Mouse (Mus musculus) midbrain, embryonic 14.5 days (tissue): ENCODE results near the gene Prss23. TPM values are rescaled to one million over a fixed set of nuclear protein-coding genes. Genes with fewer than 3 reads are reported as not detected.

Source experiments
- ATAC-seq: fragments of 200-750 bp; cut with Nextera tagmentation; 2 replicates; pipeline ENCODE4 v1.8.0; 2017; ENCODE audit warnings: moderate number of reproducible peaks, moderate library complexity; ENCODE audit not compliant: low FRiP score, low TSS enrichment
- DNase-seq: peaks from one replicate; pipeline ENCODE4 v3.0.0-alpha.2; 2015
- H3K27ac ChIP-seq: fragments of 300-500 bp; sonication (generic); replicated peaks from 2 replicates; pipeline ENCODE4 v1.5.1; 2014; ENCODE audit warnings: mild to moderate bottlenecking, low read depth, low read length, moderate library complexity
- H3K27me3 ChIP-seq: fragments of 300-500 bp; sonication (generic); 2 replicates; pipeline ENCODE4 v1.6.1; 2014; ENCODE audit warnings: low read length, control low read depth, mixed read lengths; ENCODE audit not compliant: control insufficient read depth, insufficient read depth
- H3K36me3 ChIP-seq: fragments of 300-500 bp; sonication (generic); 2 replicates; pipeline ENCODE4 v1.6.1; 2014; ENCODE audit warnings: low read length, control low read depth; ENCODE audit not compliant: control insufficient read depth, insufficient read depth
- H3K4me1 ChIP-seq: fragments of 300-500 bp; sonication (generic); 2 replicates; pipeline ENCODE4 v1.6.1; 2014; ENCODE audit warnings: mild to moderate bottlenecking, antibody characterized with exemption, low read length, control low read depth; ENCODE audit not compliant: control insufficient read depth, insufficient read depth
- H3K4me2 ChIP-seq: fragments of 300-500 bp; sonication (generic); 2 replicates; pipeline ENCODE4 v1.6.1; 2014; ENCODE audit warnings: mild to moderate bottlenecking, low read length, moderate library complexity
- H3K4me3 ChIP-seq: fragments of 300-500 bp; sonication (generic); replicated peaks from 2 replicates; pipeline ENCODE4 v1.5.1; 2014; ENCODE audit warnings: low read depth, low read length
- H3K9ac ChIP-seq: fragments of 300-500 bp; sonication (generic); replicated peaks from 2 replicates; pipeline ENCODE4 v1.6.1; 2014; ENCODE audit warnings: mild to moderate bottlenecking, low read length, moderate library complexity
- H3K9me3 ChIP-seq: fragments of 300-500 bp; sonication (generic); 2 replicates; pipeline ENCODE4 v1.6.1; 2016; ENCODE audit warnings: low read length, control low read depth, mixed read lengths; ENCODE audit not compliant: control insufficient read depth
- WGBS: fragments of 180-500 bp; shearing (Covaris S2); extraction: QIAGEN DNeasy Blood & Tissue Kit; methylation state at CpG from one replicate; pipeline ENCODE4 v1.1.7; 2014; 5-methylcytosine and 5-hydroxymethylcytosine counted together
- polyA plus RNA-seq: library from polyadenylated mRNA; unstranded; fragments of >200 nt; fragmentation: Nextera tagmentation; extraction: Ambion mirVana; gene quantifications from 2 replicates; pipeline ENCODE4 v1.2.1, GENCODE M21; 2014

Gene Prss23
- 6.5 and 12.3 TPM in 2 replicates for polyA plus RNA-seq

GRCm38 (mm10) chr7:89526731-89527429 is at the start of gene Prss23:
Gene Prss23 (minus strand): TSS chr7:89527187.
- no peak within 1 kb of the TSS for H3K4me2 ChIP-seq
- no peaks in the 10 kb centered on the region for H3K4me1 ChIP-seq
- H3K27ac ChIP-seq, result no peak within 1 kb of the TSS
- H3K27me3 ChIP-seq, result no peaks in the 10 kb centered on the region
- H3K9me3 ChIP-seq, result no peaks in the 10 kb centered on the region
- no peak within 1 kb of the TSS for H3K9ac ChIP-seq
- DNase-seq (no peak), ATAC-seq (no peak)
- H3K36me3 ChIP-seq, result no peaks in the 10 kb centered on the region
- WGBS, result 78% methylated on average over 16 of the region's 16 CpGs
- no peak within 1 kb of the TSS for H3K4me3 ChIP-seq

- no peak overlapping the region for H3K9ac ChIP-seq
- no peak overlapping the region for H3K27ac ChIP-seq
- ATAC-seq (no peak), DNase-seq (no peak)
- no peaks in the 10 kb centered on the region for H3K36me3 ChIP-seq
- no peak overlapping the region for H3K4me2 ChIP-seq
- no peak overlapping the region for H3K4me3 ChIP-seq
- H3K9me3 ChIP-seq, result no peaks in the 10 kb centered on the region
- H3K27me3 ChIP-seq, result no peaks in the 10 kb centered on the region
- no peaks in the 10 kb centered on the region for H3K4me1 ChIP-seq
- 99% methylated on average over 3 of the region's 3 CpGs for WGBS
Measured at GRCm38 (mm10) chr7:89576127-89576526, 49.1 kb upstream of the Prss23 start.

GRCm38 (mm10) chr7:89564569-89564968 is 37.6 kb upstream of the Prss23 start:
- Histone ChIP-seq H3K9ac (no peak overlapping the region), H3K4me2 (no peak overlapping the region), H3K27ac (no peak overlapping the region), H3K4me1 (no peaks in the 10 kb centered on the region), H3K36me3 (no peaks in the 10 kb centered on the region), H3K9me3 (no peaks in the 10 kb centered on the region), H3K4me3 (no peak overlapping the region), H3K27me3 (no peaks in the 10 kb centered on the region)
- ATAC-seq (no peak), DNase-seq (no peak)
- 98% methylated on average over 2 of the region's 2 CpGs for WGBS

- no peak overlapping the region for H3K27ac ChIP-seq
- no peaks in the 10 kb centered on the region for H3K9me3 ChIP-seq
- H3K36me3 ChIP-seq, result no peaks in the 10 kb centered on the region
- no peak for ATAC-seq
- H3K27me3 ChIP-seq, result no peaks in the 10 kb centered on the region
- H3K4me2 ChIP-seq, result no peak overlapping the region
- DNase-seq, result no peak
- H3K4me1 ChIP-seq, result no peaks in the 10 kb centered on the region
- H3K4me3 ChIP-seq, result no peak overlapping the region
- WGBS, result 94% methylated on average over 2 of the region's 2 CpGs
- H3K9ac ChIP-seq, result no peak overlapping the region
Measured at GRCm38 (mm10) chr7:89563501-89563900, 36.5 kb upstream of the Prss23 start.

GRCm38 (mm10) chr7:89562140-89562539 is 35.2 kb upstream of the Prss23 start:
- DNase-seq (no peak), ATAC-seq (no peak)
- no peaks in the 10 kb centered on the region for H3K27me3 ChIP-seq
- H3K9ac ChIP-seq, result no peak overlapping the region
- no peaks in the 10 kb centered on the region; the same call in 1 of the 2 replicates for H3K4me1 ChIP-seq
- no peaks in the 10 kb centered on the region for H3K36me3 ChIP-seq
- H3K27ac ChIP-seq, result no peak overlapping the region
- no peaks in the 10 kb centered on the region for H3K9me3 ChIP-seq
- no peak overlapping the region for H3K4me2 ChIP-seq
- WGBS, result 75% methylated on average over 2 of the region's 2 CpGs
- no peak overlapping the region for H3K4me3 ChIP-seq

- WGBS, result 64% methylated on average over 3 of the region's 3 CpGs
- Histone ChIP-seq H3K9me3 (no peaks in the 10 kb centered on the region), H3K4me2 (no peak overlapping the region), H3K4me1 (no peaks in the 10 kb centered on the region; the same call in 1 of the 2 replicates), H3K36me3 (no peaks in the 10 kb centered on the region), H3K27me3 (no peaks in the 10 kb centered on the region), H3K27ac (no peak overlapping the region), H3K4me3 (no peak overlapping the region), H3K9ac (no peak overlapping the region)
- no peak for DNase-seq
- ATAC-seq, result no peak
Measured at GRCm38 (mm10) chr7:89560939-89561338, 34.0 kb upstream of the Prss23 start.

- Histone ChIP-seq H3K4me1 (no peaks in the 10 kb centered on the region; the same call in 1 of the 2 replicates), H3K27ac (no peak overlapping the region), H3K4me2 (no peak overlapping the region), H3K36me3 (no peaks in the 10 kb centered on the region), H3K9me3 (no peaks in the 10 kb centered on the region), H3K9ac (no peak overlapping the region), H3K27me3 (no peaks in the 10 kb centered on the region), H3K4me3 (no peak overlapping the region)
- ATAC-seq (no peak), DNase-seq (no peak)
- WGBS, result 78% methylated on average over 4 of the region's 4 CpGs
Measured at GRCm38 (mm10) chr7:89559633-89560032, 32.6 kb upstream of the Prss23 start.

- Histone ChIP-seq H3K4me1 (no peaks in the 10 kb centered on the region; the same call in 1 of the 2 replicates), H3K4me2 (no peak overlapping the region), H3K4me3 (no peak overlapping the region), H3K9me3 (no peaks in the 10 kb centered on the region), H3K27ac (no peak overlapping the region), H3K27me3 (no peaks in the 10 kb centered on the region), H3K9ac (no peak overlapping the region), H3K36me3 (no peaks in the 10 kb centered on the region)
- no peak for DNase-seq
- 83% methylated on average over 4 of the region's 4 CpGs for WGBS
- ATAC-seq, result no peak
Measured at GRCm38 (mm10) chr7:89559105-89559504, 32.1 kb upstream of the Prss23 start.

- H3K27ac ChIP-seq, result no peak overlapping the region
- no peaks in the 10 kb centered on the region for H3K9me3 ChIP-seq
- 86% methylated on average over 11 of the region's 11 CpGs for WGBS
- no peaks in the 10 kb centered on the region; the same call in 1 of the 2 replicates for H3K4me1 ChIP-seq
- no peaks in the 10 kb centered on the region for H3K27me3 ChIP-seq
- H3K9ac ChIP-seq, result no peak overlapping the region
- no peak overlapping the region for H3K4me3 ChIP-seq
- no peak; the same call in 1 of the 2 replicates for ATAC-seq
- no peak for DNase-seq
- no peak overlapping the region for H3K4me2 ChIP-seq
- no peaks in the 10 kb centered on the region for H3K36me3 ChIP-seq
Measured at GRCm38 (mm10) chr7:89558446-89559039, 31.6 kb upstream of the Prss23 start.
